Mouse (Mus musculus) activated CD4-positive, CD25-positive, alpha-beta regulatory T cell, adult 4 months (primary cell): ENCODE measurements around the gene Man1a2. TPM values are rescaled to one million over a fixed set of nuclear protein-coding genes. Genes with fewer than 3 reads are reported as not detected.

ENCODE experiments used
- ATAC-seq: one replicate; pipeline ENCODE4 v1.8.0; 2017
- polyA plus RNA-seq, 2 experiments: library from polyadenylated mRNA; unstranded; fragments of 100-300 nt; shearing (Covaris generic); gene quantifications; one replicate each; pipeline ENCODE4 v1.2.1; 2017

The Man1a2 gene
- polyA plus RNA-seq, 2 experiments from 2014 or later, result 15.7 to 32.8 TPM

- peak; percentile 75 for ATAC-seq
These were observed 122.8 kb downstream of the Man1a2 start for GRCm38 (mm10) chr3:100562455-100562854.

GRCm38 (mm10) chr3:100561561-100562175, 123.6 kb downstream of the Man1a2 start:
- peak; percentile 43 for ATAC-seq

GRCm38 (mm10) chr3:100559431-100559830, 125.9 kb downstream of the Man1a2 start:
- ATAC-seq, result no peak

- peak; percentile 67 for ATAC-seq
These were observed 127.0 kb downstream of the Man1a2 start for GRCm38 (mm10) chr3:100558211-100558708.

- no peak for ATAC-seq
These were observed 130.5 kb downstream of the Man1a2 start for GRCm38 (mm10) chr3:100554843-100555242.

- no peak for ATAC-seq
These were observed 133.1 kb downstream of the Man1a2 start for GRCm38 (mm10) chr3:100552171-100552570.

- no peak for ATAC-seq
These were observed 137.4 kb downstream of the Man1a2 start for GRCm38 (mm10) chr3:100547913-100548292.

- ATAC-seq, result no peak
These were observed 138.0 kb downstream of the Man1a2 start for GRCm38 (mm10) chr3:100547162-100547912.

- ATAC-seq, result no peak
These were observed 148.6 kb downstream of the Man1a2 start for GRCm38 (mm10) chr3:100536686-100537085.

- no peak for ATAC-seq
These were observed 149.4 kb downstream of the Man1a2 start for GRCm38 (mm10) chr3:100535902-100536301.

- ATAC-seq, result no peak
These were observed 150.0 kb downstream of the Man1a2 start for GRCm38 (mm10) chr3:100535298-100535697.

- no peak for ATAC-seq
These were observed 150.9 kb downstream of the Man1a2 start for GRCm38 (mm10) chr3:100534394-100534793.

GRCm38 (mm10) chr3:100533429-100533828, 151.9 kb downstream of the Man1a2 start:
- ATAC-seq, result peak; percentile 76

GRCm38 (mm10) chr3:100530919-100531318, 154.4 kb downstream of the Man1a2 start:
- ATAC-seq, result no peak

- ATAC-seq, result no peak
These were observed 155.0 kb downstream of the Man1a2 start for GRCm38 (mm10) chr3:100530244-100530788.

- no peak for ATAC-seq
These were observed 162.6 kb downstream of the Man1a2 start for GRCm38 (mm10) chr3:100522671-100523070.

- no peak for ATAC-seq
These were observed 163.7 kb downstream of the Man1a2 start for GRCm38 (mm10) chr3:100521626-100522025.

- no peak for ATAC-seq
These were observed 169.6 kb downstream of the Man1a2 start for GRCm38 (mm10) chr3:100515754-100516141.

- no peak for ATAC-seq
These were observed 170.1 kb downstream of the Man1a2 start for GRCm38 (mm10) chr3:100515093-100515753.
